Mouse (Mus musculus) CH12.LX (cell line): ENCODE measurements at regions not wholly inside any gene's neighbourhood (a gene's known extent, or its start where the extent isn't known, plus 50 kb on each side); places are given as distances from the start of the nearest gene placed in this dataset.

Experiments used
- CTCF ChIP-seq, 2 experiments: IDR thresholded peaks in 1 of 2; conservative IDR thresholded peaks in 1 of 2; 2 replicates each; pipeline ENCODE4 v1.5.1; 2011 to 2012; ENCODE audit warnings: low read depth in 2 of 2, low read length in 2 of 2, improper control_type of control experiment in 1 of 2, inconsistent platforms in 1 of 2, mild to moderate bottlenecking in 1 of 2, moderate library complexity in 1 of 2
- E2F4 ChIP-seq: IDR thresholded peaks from 2 replicates; pipeline ENCODE4 v1.6.1; 2011; ENCODE audit warnings: low read depth, low read length, improper control_type of control experiment; ENCODE audit not compliant: insufficient replicate concordance
- MAFK ChIP-seq: IDR thresholded peaks from 2 replicates; pipeline ENCODE4 v1.6.1; 2011; ENCODE audit warnings: low read length, improper control_type of control experiment; ENCODE audit not compliant: insufficient replicate concordance
- MAZ ChIP-seq: IDR thresholded peaks from 2 replicates; pipeline ENCODE4 v1.6.1; 2012; ENCODE audit warnings: low read depth, mild to moderate bottlenecking, inconsistent platforms, low read length, improper control_type of control experiment, moderate library complexity
- POLR2A ChIP-seq: IDR thresholded peaks from 2 replicates; pipeline ENCODE4 v1.6.1; 2011; ENCODE audit warnings: low read depth, mild to moderate bottlenecking, improper control_type of control experiment, low read length
- RAD21 ChIP-seq: IDR thresholded peaks from 2 replicates; pipeline ENCODE4 v1.6.1; 2011; ENCODE audit warnings: low read depth, mild to moderate bottlenecking, low read length, improper control_type of control experiment, moderate library complexity
- USF2 ChIP-seq: conservative IDR thresholded peaks from 2 replicates; pipeline ENCODE4 v1.6.1; 2011; ENCODE audit warnings: low read depth, low read length, improper control_type of control experiment

GRCm38 (mm10) chr17:51391871-51392270 is 212.7 kb upstream of the Tbc1d5 start:
- TF ChIP-seq E2F4 (no peak), POLR2A (no peak), CTCF (conservative IDR thresholded peaks at IDR 0.05 in 1 of 2, IDR thresholded peaks at IDR 0.05 in 1 of 2; ENCODE audit: low read depth in 2 of 2, low read length in 2 of 2) (no peak), MAFK (no peak), USF2 (no peak), MAZ (no peak), RAD21 (no peak)
